18 mouse cellular contexts compared by ENCODE assay signal in genomic region chr14:48323771-48324459, GRCm38 (mm10).
"Had no signal": no experiment of that assay in that cellular context is flagged by ENCODE, and none has a peak within 500 bp of the region (broad histone marks: within the 10 kb centered on the region; RNA-seq: fewer than 3 reads in every experiment).

No protein-coding gene starts in this region.

- H3K27ac ChIP-seq: hindbrain, postnatal 0 days; limb, embryonic 15.5 days; liver, embryonic 14.5 days; neural tube, embryonic 12.5 days; neural tube, embryonic 15.5 days; stomach, embryonic 15.5 days had no signal

- H3K4me1 ChIP-seq: limb, embryonic 15.5 days; neural tube, embryonic 12.5 days; stomach, embryonic 15.5 days had no signal

- DNase-seq: kidney, adult 18-20 months; kidney, adult 9 months; kidney, postnatal 14 days; liver, postnatal 0 days; lung, postnatal 4 days; right cerebral cortex, adult 18-20 months; right cerebral cortex, postnatal 25 days; spleen, adult 18-20 months; thymus, postnatal 25 days had no signal

- H3K9me3 ChIP-seq: limb, embryonic 15.5 days; neural tube, embryonic 12.5 days; neural tube, embryonic 15.5 days; stomach, embryonic 15.5 days had no signal

- H3K4me2 ChIP-seq: limb, embryonic 15.5 days; liver, embryonic 11.5 days; neural tube, embryonic 12.5 days; neural tube, embryonic 15.5 days; stomach, embryonic 15.5 days had no signal

- H3K27me3 ChIP-seq: limb, embryonic 15.5 days; neural tube, embryonic 12.5 days; neural tube, embryonic 15.5 days; stomach, embryonic 15.5 days had no signal

- H3K36me3 ChIP-seq: limb, embryonic 15.5 days; neural tube, embryonic 12.5 days; neural tube, embryonic 15.5 days; stomach, embryonic 15.5 days had no signal

- ATAC-seq: hindbrain, postnatal 0 days; inflammation-experienced regulatory T-cells, adult 6 months; intestine, embryonic 16.5 days; liver, postnatal 0 days had no signal

- H3K4me3 ChIP-seq: limb, embryonic 15.5 days; neural tube, embryonic 12.5 days; neural tube, embryonic 15.5 days; stomach, embryonic 15.5 days had no signal

- H3K9ac ChIP-seq: limb, embryonic 15.5 days; liver, embryonic 14.5 days; liver, postnatal 0 days; neural tube, embryonic 12.5 days; neural tube, embryonic 15.5 days; stomach, embryonic 15.5 days had no signal
